ENCODE assay signal across 7 mouse cellular contexts in the genomic region with DNA sequence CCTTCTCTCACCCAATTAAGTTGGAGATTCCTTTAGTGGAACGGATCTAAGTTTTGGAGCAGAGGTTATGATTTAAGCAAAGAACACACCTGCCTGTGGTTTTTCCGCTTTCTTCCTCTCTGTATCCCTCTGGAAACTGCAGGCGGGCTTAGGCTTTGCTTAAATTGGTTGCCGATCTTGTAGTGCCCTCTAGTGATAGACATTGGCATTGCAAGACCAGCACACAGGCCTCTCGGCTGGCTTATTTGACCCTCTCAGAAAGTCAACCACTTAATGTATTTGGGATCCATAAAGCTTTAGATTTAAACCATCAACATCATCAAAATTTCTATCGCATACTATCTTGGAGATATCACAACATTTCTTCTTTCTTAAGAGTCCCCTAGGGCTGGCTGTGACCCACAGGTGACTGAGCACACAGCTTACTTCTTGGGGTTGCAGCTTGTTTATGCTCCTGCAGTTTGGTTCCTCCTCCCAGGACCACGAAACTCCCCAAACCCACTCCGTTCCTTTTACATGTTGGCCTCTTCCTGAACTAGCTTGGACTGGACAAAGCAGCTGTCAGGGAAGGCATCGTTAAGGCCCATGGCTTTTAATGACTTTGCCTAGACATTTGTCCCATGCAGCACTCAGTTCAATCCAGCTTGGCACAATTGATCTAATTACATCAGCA.
DNase-seq lines count a peak whose midpoint lies in the region; ATAC-seq and TF ChIP-seq lines count a peak whose summit lies in the region.

No protein-coding gene starts in this region.

- no peak overlapping the region for H3K9ac ChIP-seq in hindbrain, postnatal 0 days (replicated peaks; ENCODE audit: low read length)

- peak overlapping the region; percentile 26; the same call in 1 of the 2 replicates for H3K4me2 ChIP-seq in hindbrain, postnatal 0 days (ENCODE audit: low read depth, low read length)

- no peak overlapping the region for H3K27ac ChIP-seq in hindbrain, postnatal 0 days

- ATAC-seq in hindbrain, postnatal 0 days: peak; percentile 83

- DNase-seq in adrenal gland, adult (ENCODE audit: inconsistent age in 2 of 2, low spot score in 1 of 2): peak; percentile 75 to 95
- DNase-seq in cerebellum, postnatal 36 days: peak; percentile 58 to 82
- DNase-seq in frontal cortex, postnatal 36 days (ENCODE audit: low spot score in 2 of 2): peak; percentile 72 to 82
- DNase-seq in hindbrain, postnatal 0 days (ENCODE audit: low spot score): peak; percentile 91
- DNase-seq in left cerebral cortex, adult 18-20 months (ENCODE audit: low spot score in 2 of 2): peak; percentile 78 to 89
- DNase-seq in mesoderm, embryonic 11.5 days (ENCODE audit: low read depth, low spot score): peak; percentile 87
- DNase-seq in right cerebral cortex, postnatal 25 days: peak; percentile 54

- no peaks in the 10 kb centered on the region for H3K27me3 ChIP-seq in hindbrain, postnatal 0 days (ENCODE audit: insufficient read depth, low read length)

- H3K4me1 ChIP-seq in hindbrain, postnatal 0 days (ENCODE audit: insufficient read depth, low read length): no peaks in the 10 kb centered on the region

- no peaks in the 10 kb centered on the region for H3K9me3 ChIP-seq in hindbrain, postnatal 0 days (ENCODE audit: low read length)

- no peak overlapping the region for H3K4me3 ChIP-seq in hindbrain, postnatal 0 days (ENCODE audit: low read length)

- TF ChIP-seq CTCF in hindbrain, postnatal 0 days (IDR thresholded peaks at IDR 0.05; ENCODE audit: low read depth): peak; percentile 94

- H3K36me3 ChIP-seq in hindbrain, postnatal 0 days (ENCODE audit: insufficient read depth, low read length): no peaks in the 10 kb centered on the region

- 16% methylated on average over 9 of the region's 9 CpGs for WGBS in hindbrain, postnatal 0 days
